In the genomic region with DNA sequence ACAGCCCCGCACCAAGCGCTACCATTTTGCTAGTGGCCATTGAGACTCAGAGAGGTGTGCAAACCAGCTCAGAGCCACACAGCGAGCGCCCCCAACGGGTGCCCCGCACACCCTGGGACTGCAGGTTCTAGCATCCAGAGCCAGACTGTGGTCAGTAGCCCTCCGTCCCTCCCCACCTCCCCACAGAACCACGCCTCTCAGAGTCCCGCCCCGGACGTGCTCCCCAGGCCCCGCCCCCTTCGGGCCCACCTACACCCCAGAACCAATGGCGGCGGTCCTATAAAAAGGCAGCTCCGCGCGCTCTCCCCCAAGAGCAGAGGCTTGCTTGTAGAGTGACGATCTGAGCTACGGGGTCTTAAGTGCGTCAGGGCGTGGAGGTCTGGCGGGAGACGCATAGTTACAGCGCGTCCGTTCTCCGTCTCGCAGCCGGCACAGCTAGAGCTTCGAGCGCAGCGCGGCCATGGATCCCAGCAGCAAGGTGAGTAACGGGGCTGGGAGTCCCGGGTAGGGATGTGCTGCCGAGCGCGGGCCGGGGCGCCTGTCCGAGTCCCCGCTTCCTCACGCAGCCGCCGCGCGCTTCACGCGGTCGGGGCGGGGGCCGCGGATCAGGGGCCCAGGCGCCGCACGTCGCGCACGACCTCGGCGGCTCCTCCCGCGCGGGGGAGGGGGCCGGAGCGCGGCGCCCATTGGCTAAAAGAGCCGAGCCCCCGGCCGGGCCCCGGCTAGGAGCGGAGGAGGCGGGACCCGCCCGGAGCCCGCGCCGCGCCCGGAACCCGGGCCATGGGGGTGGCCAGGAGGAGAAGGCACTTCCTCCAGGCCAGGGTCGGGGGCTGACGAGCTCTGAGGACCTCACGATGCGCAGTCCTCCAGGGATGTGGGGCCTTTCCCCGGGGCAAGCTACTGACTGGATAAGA, we compare ENCODE assay signal across 7 mouse cellular contexts. TPM values are rescaled to one million over a fixed set of nuclear protein-coding genes. Genes with fewer than 3 reads are reported as not detected.
DNase-seq lines count a peak whose midpoint lies in the region; ATAC-seq and TF ChIP-seq lines count a peak whose summit lies in the region.

A gene (plus strand): TSS at position 217 of the 914 bp plus-strand sequence.

- intact Hi-C loops in heart, adult 2 months (cut with DNase I): no loop called here

- under 1% methylated on average over 88 of the region's 88 CpGs for WGBS in embryonic facial prominence, embryonic 10.5 days
- WGBS in heart, adult 2 months: under 1% methylated on average over 71 of the region's 88 CpGs
- under 1% methylated on average over 84 of the region's 88 CpGs for WGBS in limb, embryonic 13.5 days
- WGBS in midbrain, embryonic 16.5 days: under 1% methylated on average over 55 of the region's 88 CpGs

- H3K79me2 ChIP-seq in heart, adult 2 months (replicated peaks; ENCODE audit: control insufficient read depth, insufficient read depth, low read length): 0 out of 2 replicates have a peak, but pooled peaks cover 1% of the 10 kb centered on the region

- TF ChIP-seq POLR2A in heart, adult 2 months (IDR thresholded peaks at IDR 0.05; ENCODE audit: insufficient read depth, low read depth, low read length): peak; percentile 88

- DNase-seq in adrenal gland, postnatal 14 days: peak; percentile 96
- peak; percentile 99 for DNase-seq in embryonic facial prominence, embryonic 10.5 days (ENCODE audit: low spot score)
- DNase-seq in heart, adult 2 months: peak; percentile 92
- DNase-seq in kidney, adult 8-10 months: peak; percentile 93
- DNase-seq in spleen, postnatal 10 days (ENCODE audit: low spot score in 2 of 2): peak; percentile 51 to 89

- TF ChIP-seq CTCF in heart, adult 2 months (IDR thresholded peaks at IDR 0.05): peak; percentile 60

- H3K27me3 ChIP-seq in embryonic facial prominence, embryonic 10.5 days (replicated peaks; ENCODE audit: low read depth, poor library complexity, severe bottlenecking): no peaks in the 10 kb centered on the region
- no peaks in the 10 kb centered on the region for H3K27me3 ChIP-seq in heart, adult 2 months (ENCODE audit: control insufficient read depth, insufficient read depth, low read length)
- H3K27me3 ChIP-seq in limb, embryonic 13.5 days: no peaks in the 10 kb centered on the region
- H3K27me3 ChIP-seq in midbrain, embryonic 16.5 days (ENCODE audit: control insufficient read depth, insufficient read depth, low read depth, low read length): 0 out of 2 replicates have a peak, but pooled peaks cover 3% of the 10 kb centered on the region

- H3K9me3 ChIP-seq in embryonic facial prominence, embryonic 10.5 days: no peaks in the 10 kb centered on the region
- H3K9me3 ChIP-seq in limb, embryonic 13.5 days: no peaks in the 10 kb centered on the region
- H3K9me3 ChIP-seq in midbrain, embryonic 16.5 days (replicated peaks; ENCODE audit: control insufficient read depth, low read length, poor library complexity, severe bottlenecking): no peaks in the 10 kb centered on the region

- H3K36me3 ChIP-seq in embryonic facial prominence, embryonic 10.5 days (replicated peaks): peaks cover 32% of the 10 kb centered on the region
- no peaks in the 10 kb centered on the region for H3K36me3 ChIP-seq in heart, adult 2 months (ENCODE audit: control insufficient read depth, insufficient read depth, low read length)
- peaks cover 15% of the 10 kb centered on the region for H3K36me3 ChIP-seq in limb, embryonic 13.5 days
- no peaks in the 10 kb centered on the region for H3K36me3 ChIP-seq in midbrain, embryonic 16.5 days (ENCODE audit: control insufficient read depth, insufficient read depth, low read length)

- H3K4me2 ChIP-seq in limb, embryonic 13.5 days (replicated peaks): peak within 1 kb of the TSS; percentile 77
- H3K4me2 ChIP-seq in midbrain, embryonic 16.5 days (ENCODE audit: low read length): peak within 1 kb of the TSS; percentile 78

- H3K4me1 ChIP-seq in embryonic facial prominence, embryonic 10.5 days: peaks cover 79% of the 10 kb centered on the region
- H3K4me1 ChIP-seq in heart, adult 2 months (ENCODE audit: control insufficient read depth, insufficient read depth, low read length): no peaks in the 10 kb centered on the region
- H3K4me1 ChIP-seq in limb, embryonic 13.5 days: peaks cover 74% of the 10 kb centered on the region
- H3K4me1 ChIP-seq in midbrain, embryonic 16.5 days (ENCODE audit: control insufficient read depth, insufficient read depth, low read length): peaks cover 15% of the 10 kb centered on the region

- peak within 1 kb of the TSS; percentile 95 for H3K27ac ChIP-seq in embryonic facial prominence, embryonic 10.5 days (replicated peaks)
- H3K27ac ChIP-seq in heart, adult 2 months: peak within 1 kb of the TSS; percentile 89
- H3K27ac ChIP-seq in limb, embryonic 13.5 days: peak within 1 kb of the TSS; percentile 99
- peak within 1 kb of the TSS; percentile 88 for H3K27ac ChIP-seq in midbrain, embryonic 16.5 days (ENCODE audit: low read length)

- TF ChIP-seq EP300 in heart, adult 2 months (IDR thresholded peaks at IDR 0.05; ENCODE audit: insufficient read depth, low read depth, low read length): peak; percentile 57; the same call in 1 of the 2 replicates

- H3K9ac ChIP-seq in heart, adult 2 months (ENCODE audit: low read depth, low read length): peak within 1 kb of the TSS; percentile 84
- peak within 1 kb of the TSS; percentile 93 for H3K9ac ChIP-seq in limb, embryonic 13.5 days
- H3K9ac ChIP-seq in midbrain, embryonic 16.5 days (ENCODE audit: low read depth, low read length): peak within 1 kb of the TSS; percentile 84

- peak within 1 kb of the TSS; percentile 72 for H3K4me3 ChIP-seq in embryonic facial prominence, embryonic 10.5 days
- H3K4me3 ChIP-seq in heart, adult 2 months: peak within 1 kb of the TSS; percentile 72
- peak within 1 kb of the TSS; percentile 73 for H3K4me3 ChIP-seq in limb, embryonic 13.5 days
- H3K4me3 ChIP-seq in midbrain, embryonic 16.5 days (ENCODE audit: low read depth, low read length): peak within 1 kb of the TSS; percentile 76

- ATAC-seq in limb, embryonic 13.5 days (ENCODE audit: low FRiP score, low read depth): peak; percentile 93
- peak; percentile 90 for ATAC-seq in midbrain, embryonic 16.5 days

RNA-seq across cellular contexts. Expression of the gene that starts here (rescaled TPM):
- 15.9 and 19.6 TPM in 2 replicates for total RNA-seq in adrenal gland, postnatal 14 days (2021)
- polyA plus RNA-seq in embryonic facial prominence, embryonic 10.5 days (2016; fragmentation: Nextera tagmentation; extraction: Ambion mirVana): 140 and 166 TPM in 2 replicates
- 10 to 100 TPM in 1 of 2 experiments, 1 to 10 TPM in 1; 8.9 to 18.9 TPM for total RNA-seq in heart, adult 2 months (2021)
- polyA plus RNA-seq in heart, adult 2 months (2012; rRNA removed): 16.6 and 18.1 TPM in 2 replicates
- polyA plus RNA-seq in limb, embryonic 13.5 days (2015; fragmentation: Nextera tagmentation; extraction: Ambion mirVana): 101 and 112 TPM in 2 replicates
- 90.7 and 91.6 TPM in 2 replicates for polyA plus RNA-seq in midbrain, embryonic 16.5 days (2015; fragmentation: Nextera tagmentation; extraction: Ambion mirVana)

Comparison
In these comparisons a context has a peak if more than half of its experiments do, and no peak if none do; other contexts are left out.
1. Peak in every context shown above with its lines: DNase-seq, ATAC-seq, H3K4me3 ChIP-seq and H3K27ac ChIP-seq.